Mouse (Mus musculus) lung, postnatal 0 days (tissue): ENCODE results near the gene Dbi. TPM values are rescaled to one million over a fixed set of nuclear protein-coding genes. Genes with fewer than 3 reads are reported as not detected.
A peak's percentile ranks its signal among the peaks of the same experiment; 100 is the strongest.

Experiments used
- ATAC-seq: fragments of 200-750 bp; cut with Nextera tagmentation; 2 replicates; pipeline ENCODE4 v1.8.0; 2017; ENCODE audit warnings: moderate library complexity
- DNase-seq: peaks from one replicate; pipeline ENCODE4 v3.0.0-alpha.2; 2016; ENCODE audit warnings: low spot score
- H3K27ac ChIP-seq: fragments of 300-500 bp; sonication (generic); 2 replicates; pipeline ENCODE4 v1.5.1; 2014; ENCODE audit warnings: antibody characterized with exemption, mild to moderate bottlenecking, low read length, mixed read lengths
- H3K27me3 ChIP-seq: fragments of 300-500 bp; sonication (generic); replicated peaks from 2 replicates; pipeline ENCODE4 v1.6.1; 2014; ENCODE audit warnings: low read length, mixed read lengths; ENCODE audit not compliant: insufficient read depth
- H3K36me3 ChIP-seq: fragments of 300-500 bp; sonication (generic); 2 replicates; pipeline ENCODE4 v1.6.1; 2014; ENCODE audit warnings: low read length, mixed read lengths; ENCODE audit not compliant: insufficient read depth
- H3K4me1 ChIP-seq: fragments of 300-500 bp; sonication (generic); 2 replicates; pipeline ENCODE4 v1.6.1; 2014; ENCODE audit warnings: antibody characterized with exemption, low read depth, low read length, mixed read lengths; ENCODE audit not compliant: insufficient read depth
- H3K4me2 ChIP-seq: fragments of 300-500 bp; sonication (generic); replicated peaks from 2 replicates; pipeline ENCODE4 v1.6.1; 2014; ENCODE audit warnings: low read depth, mild to moderate bottlenecking, low read length, moderate library complexity, mixed read lengths
- H3K4me3 ChIP-seq: fragments of 300-500 bp; sonication (generic); 2 replicates; pipeline ENCODE4 v1.5.1; 2014; ENCODE audit warnings: low read depth, low read length
- H3K9ac ChIP-seq: fragments of 300-500 bp; sonication (generic); replicated peaks from 2 replicates; pipeline ENCODE4 v1.6.1; 2014; ENCODE audit warnings: low read depth, mild to moderate bottlenecking
- H3K9me3 ChIP-seq: fragments of 300-500 bp; sonication (generic); 2 replicates; pipeline ENCODE4 v1.6.1; 2016; ENCODE audit warnings: low read length, mixed read lengths
- CTCF ChIP-seq: IDR thresholded peaks from 2 replicates; pipeline ENCODE4 v1.5.1; 2016; ENCODE audit warnings: antibody characterized with exemption, mild to moderate bottlenecking
- EP300 ChIP-seq: IDR thresholded peaks from 2 replicates; pipeline ENCODE4 v1.6.1; 2016; ENCODE audit warnings: antibody characterized with exemption, mild to moderate bottlenecking, control low read depth
- WGBS: fragments of 180-500 bp; shearing (Covaris S2); extraction: QIAGEN DNeasy Blood & Tissue Kit; methylation state at CpG from one replicate; pipeline ENCODE4 v1.1.7; 2014; 5-methylcytosine and 5-hydroxymethylcytosine counted together
- polyA plus RNA-seq: library from polyadenylated mRNA; unstranded; fragments of >200 nt; fragmentation: Nextera tagmentation; extraction: Ambion mirVana; gene quantifications from 2 replicates; pipeline ENCODE4 v1.2.1, GENCODE M21; 2015

Gene Dbi
- polyA plus RNA-seq, 1 experiment from 2014 or later: 687 TPM

- no peak for TF ChIP-seq EP300
- Histone ChIP-seq H3K4me1 (peaks cover 13% of the 10 kb centered on the region; the same call in 1 of the 2 replicates), H3K4me3 (no peak overlapping the region), H3K9ac (no peak overlapping the region), H3K4me2 (no peak overlapping the region), H3K27me3 (no peaks in the 10 kb centered on the region), H3K9me3 (no peaks in the 10 kb centered on the region), H3K36me3 (peaks cover 28% of the 10 kb centered on the region), H3K27ac (no peak overlapping the region)
- ATAC-seq (no peak), DNase-seq (no peak)
- 79% methylated on average over 11 of the region's 11 CpGs for WGBS
Measured at GRCm38 (mm10) chr1:120116106-120116505, 4.8 kb downstream of the Dbi start.

DNA sequence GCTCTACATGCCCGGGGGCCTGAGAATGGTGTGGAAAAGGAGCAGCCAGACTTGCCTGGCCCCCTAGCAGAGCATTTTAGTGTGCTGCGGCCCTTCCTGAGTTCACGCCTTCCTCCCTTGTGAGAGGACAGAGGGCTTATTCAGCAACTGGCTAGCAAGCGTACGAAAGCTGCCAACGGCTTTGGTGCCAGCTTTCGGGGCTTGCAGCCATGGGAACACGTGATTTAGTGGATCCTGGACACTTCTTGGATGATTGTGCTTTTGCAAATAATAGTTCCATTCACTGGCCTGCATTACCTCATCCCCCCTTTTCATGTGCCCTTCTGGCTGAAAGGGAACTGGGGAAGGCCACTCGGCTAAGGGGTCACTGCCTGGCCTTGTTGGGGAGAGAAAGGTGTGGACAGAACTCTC, 5.2 kb downstream of the Dbi start:
- H3K4me1 ChIP-seq: peaks cover 13% of the 10 kb centered on the region; the same call in 1 of the 2 replicates
- 89% methylated on average over 9 of the region's 9 CpGs for WGBS
- H3K36me3 ChIP-seq: peaks cover 28% of the 10 kb centered on the region
- H3K4me3 ChIP-seq: no peak overlapping the region
- DNase-seq (no peak), ATAC-seq (no peak)
- no peak overlapping the region for H3K27ac ChIP-seq
- no peaks in the 10 kb centered on the region for H3K9me3 ChIP-seq
- TF ChIP-seq EP300: no peak
- no peak for TF ChIP-seq CTCF
- H3K9ac ChIP-seq: no peak overlapping the region
- no peaks in the 10 kb centered on the region for H3K27me3 ChIP-seq
- H3K4me2 ChIP-seq: no peak overlapping the region

DNA sequence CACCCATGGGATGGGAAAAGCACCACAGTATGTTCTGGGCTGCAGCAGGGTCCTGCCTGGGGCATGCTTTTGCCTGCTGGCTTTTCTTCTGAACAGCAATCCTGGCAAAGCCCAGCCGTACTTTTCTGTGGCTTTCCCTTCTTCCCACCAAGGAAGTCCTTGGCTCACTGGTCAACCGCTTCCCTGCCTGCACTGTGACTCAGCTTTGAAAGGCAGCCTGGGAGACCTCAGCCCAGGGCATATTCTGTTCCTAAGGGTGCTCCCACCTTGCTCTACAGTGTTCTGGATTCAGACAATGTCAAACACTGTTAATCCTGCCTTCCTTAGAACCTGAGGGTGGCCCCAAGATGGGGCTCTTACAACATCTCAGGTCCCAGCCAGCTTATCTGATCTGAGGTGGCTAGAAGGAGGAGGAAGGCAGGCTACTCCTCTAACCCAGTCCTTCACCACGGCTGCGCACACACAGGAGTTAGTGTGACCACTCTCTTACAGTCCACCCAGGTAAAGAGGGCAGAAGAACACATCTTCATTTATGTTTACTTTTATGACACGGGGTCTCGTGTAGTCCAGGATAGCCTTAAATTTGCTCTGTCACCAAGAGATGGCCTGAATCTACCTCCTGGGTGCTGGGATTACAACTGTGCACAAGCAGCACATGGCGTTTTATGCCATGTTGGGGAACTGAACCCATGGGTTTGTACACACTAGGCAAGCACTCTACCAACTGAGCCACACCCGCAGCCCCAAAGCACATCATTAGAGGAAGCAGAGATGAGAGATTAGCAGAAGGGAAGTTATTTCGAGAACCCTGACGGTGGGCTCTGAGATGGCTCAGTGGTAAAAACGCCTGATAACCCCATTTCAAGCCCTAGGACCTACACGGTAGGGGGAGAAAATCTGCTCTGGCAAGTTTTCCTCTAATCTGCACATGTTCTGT, 8.4 kb downstream of the Dbi start:
- DNase-seq: no peak
- ATAC-seq: no peak
- Histone ChIP-seq H3K27me3 (no peaks in the 10 kb centered on the region), H3K9ac (no peak overlapping the region), H3K4me2 (no peak overlapping the region), H3K36me3 (peaks cover 28% of the 10 kb centered on the region), H3K27ac (no peak overlapping the region), H3K4me3 (no peak overlapping the region), H3K9me3 (no peaks in the 10 kb centered on the region), H3K4me1 (no peaks in the 10 kb centered on the region)
- TF ChIP-seq CTCF (no peak), EP300 (no peak)
- 81% methylated on average over 12 of the region's 12 CpGs for WGBS

- H3K27ac ChIP-seq: no peak overlapping the region
Measured at GRCm38 (mm10) chr1:120111766-120112165, 9.1 kb downstream of the Dbi start.

DNA sequence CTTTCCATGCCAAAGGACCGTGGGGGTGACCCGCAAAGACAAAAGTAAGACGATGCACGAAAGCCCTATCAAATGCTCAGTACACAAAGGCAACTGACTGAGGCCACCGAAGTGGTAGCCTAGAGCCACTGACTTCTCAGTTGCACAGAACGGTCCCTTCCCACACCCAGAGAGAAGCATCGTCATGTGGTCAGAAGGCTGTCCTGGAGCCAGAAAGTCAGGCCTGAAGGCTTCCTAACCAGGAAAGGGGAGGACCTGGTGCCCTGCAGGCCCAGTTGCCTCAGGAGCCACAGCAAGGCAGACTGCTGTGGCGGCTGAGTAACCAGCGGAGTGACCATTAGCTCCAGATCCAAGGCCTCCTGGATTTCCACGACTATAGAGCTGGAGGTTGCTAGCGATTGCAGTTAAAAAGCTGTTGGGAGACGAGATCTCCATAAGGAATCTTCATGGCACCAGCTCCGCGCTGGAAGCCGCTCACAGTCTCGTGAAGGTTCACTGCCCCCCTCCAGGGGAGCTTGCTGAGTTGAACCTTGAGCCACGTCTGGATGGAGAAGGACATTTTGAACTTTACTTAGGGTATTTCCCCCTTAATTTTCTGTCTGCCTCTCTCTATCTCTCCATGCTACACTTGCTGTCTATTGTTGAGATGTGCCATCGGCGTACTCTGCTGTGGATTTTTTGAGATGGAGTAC, 11.0 kb downstream of the Dbi start:
- Histone ChIP-seq H3K9ac (no peak overlapping the region), H3K4me2 (no peak overlapping the region), H3K9me3 (no peaks in the 10 kb centered on the region), H3K36me3 (peaks cover 12% of the 10 kb centered on the region; the same call in 1 of the 2 replicates), H3K27ac (no peak overlapping the region), H3K4me1 (no peaks in the 10 kb centered on the region), H3K4me3 (no peak overlapping the region), H3K27me3 (no peaks in the 10 kb centered on the region)
- no peak for TF ChIP-seq CTCF
- TF ChIP-seq EP300: no peak
- 87% methylated on average over 19 of the region's 19 CpGs for WGBS
- DNase-seq (no peak), ATAC-seq (no peak)

More at GRCm38 (mm10) chr1:120111766-120112165, 9.1 kb downstream of the Dbi start:
- TF ChIP-seq CTCF: no peak
- TF ChIP-seq EP300: no peak
- ATAC-seq: no peak
- Histone ChIP-seq H3K4me2 (no peak overlapping the region), H3K27me3 (no peaks in the 10 kb centered on the region), H3K4me1 (no peaks in the 10 kb centered on the region), H3K9me3 (no peaks in the 10 kb centered on the region), H3K9ac (no peak overlapping the region), H3K36me3 (peaks cover 28% of the 10 kb centered on the region), H3K4me3 (no peak overlapping the region)
- DNase-seq: no peak
- 88% methylated on average over 8 of the region's 8 CpGs for WGBS

- no peak overlapping the region for H3K9ac ChIP-seq
- no peaks in the 10 kb centered on the region for H3K9me3 ChIP-seq
- H3K36me3 ChIP-seq: no peaks in the 10 kb centered on the region
- ATAC-seq (peak; percentile 98), DNase-seq (peak; percentile 94)
- no peaks in the 10 kb centered on the region for H3K4me1 ChIP-seq
- no peaks in the 10 kb centered on the region for H3K27me3 ChIP-seq
- no peak overlapping the region for H3K4me3 ChIP-seq
- no peak overlapping the region for H3K4me2 ChIP-seq
- 25% methylated on average over 5 of the region's 5 CpGs for WGBS
- TF ChIP-seq CTCF (peak; percentile 51), EP300 (peak; percentile 60; the same call in 1 of the 2 replicates)
- no peak overlapping the region for H3K27ac ChIP-seq
Measured at GRCm38 (mm10) chr1:120105556-120105959, 15.3 kb downstream of the Dbi start.
